Mouse (Mus musculus) midbrain, embryonic 10.5 days (tissue): ENCODE data around the gene Gm13102. TPM values are rescaled to one million over a fixed set of nuclear protein-coding genes. Genes with fewer than 3 reads are reported as not detected.
"Not testable (repeated sequence)": the region's sequence is repeated elsewhere in the genome, so short reads cannot be mapped to it uniquely, and the experiment has no call there.

ENCODE experiments used
- DNase-seq: peaks from one replicate; pipeline ENCODE4 v3.0.0-alpha.2; 2017; ENCODE audit warnings: low spot score
- H3K27ac ChIP-seq: fragments of 300-500 bp; sonication (generic); replicated peaks from 2 replicates; pipeline ENCODE4 v1.5.1; 2016; ENCODE audit warnings: mild to moderate bottlenecking
- H3K27me3 ChIP-seq: fragments of 300-500 bp; sonication (generic); 2 replicates; pipeline ENCODE4 v1.6.1; 2016; ENCODE audit warnings: low read depth, mild to moderate bottlenecking; ENCODE audit not compliant: poor library complexity, severe bottlenecking
- H3K36me3 ChIP-seq: fragments of 300-500 bp; sonication (generic); 2 replicates; pipeline ENCODE4 v1.6.1; 2016; ENCODE audit warnings: mild to moderate bottlenecking, moderate library complexity
- H3K4me1 ChIP-seq: fragments of 300-500 bp; sonication (generic); 2 replicates; pipeline ENCODE4 v1.6.1; 2016
- H3K4me3 ChIP-seq: fragments of 300-500 bp; sonication (generic); 2 replicates; pipeline ENCODE4 v1.5.1; 2016; ENCODE audit warnings: mild to moderate bottlenecking, moderate library complexity
- H3K9me3 ChIP-seq: fragments of 300-500 bp; sonication (generic); replicated peaks from 2 replicates; pipeline ENCODE4 v1.6.1; 2016; ENCODE audit warnings: mild to moderate bottlenecking
- WGBS: fragments of 180-500 bp; shearing (Covaris S2); methylation state at CpG from one replicate; pipeline ENCODE4 v1.1.7; 2016; 5-methylcytosine and 5-hydroxymethylcytosine counted together
- polyA plus RNA-seq: library from polyadenylated mRNA; unstranded; fragments of >200 nt; fragmentation: Nextera tagmentation; extraction: Ambion mirVana; gene quantifications from 2 replicates; pipeline ENCODE4 v1.2.1, GENCODE M21; 2016

Gene Gm13102
- polyA plus RNA-seq = not detected in 2 replicates

DNA sequence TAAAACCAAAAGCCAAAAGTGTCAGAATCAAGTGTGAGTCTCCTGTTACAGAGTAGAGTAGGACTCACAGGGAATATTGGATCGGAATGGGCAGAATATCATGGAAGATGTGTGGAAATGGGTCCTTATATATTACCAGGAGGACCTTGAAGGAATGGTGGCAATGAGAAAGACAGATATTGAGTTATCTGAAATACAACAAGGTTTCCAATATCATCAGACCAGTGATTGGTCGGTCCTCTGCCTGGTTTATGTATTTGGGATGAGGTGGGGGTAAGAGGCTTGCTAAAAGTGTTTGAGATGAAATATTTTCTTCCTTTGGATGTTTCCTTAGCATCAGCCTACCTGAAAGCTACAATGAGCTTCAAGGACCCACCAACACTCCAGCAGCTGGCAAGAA is at the start of gene Gm13102:
Gm13102 (plus strand) TSS at position 301 of the 400 bp plus-strand sequence.
- H3K36me3 ChIP-seq, H3K4me1 ChIP-seq, H3K27me3 ChIP-seq, DNase-seq, H3K9me3 ChIP-seq, H3K27ac ChIP-seq, H3K4me3 ChIP-seq: not testable (repeated sequence)
- WGBS = 100% methylated on average over 1 of the region's 2 CpGs

DNA sequence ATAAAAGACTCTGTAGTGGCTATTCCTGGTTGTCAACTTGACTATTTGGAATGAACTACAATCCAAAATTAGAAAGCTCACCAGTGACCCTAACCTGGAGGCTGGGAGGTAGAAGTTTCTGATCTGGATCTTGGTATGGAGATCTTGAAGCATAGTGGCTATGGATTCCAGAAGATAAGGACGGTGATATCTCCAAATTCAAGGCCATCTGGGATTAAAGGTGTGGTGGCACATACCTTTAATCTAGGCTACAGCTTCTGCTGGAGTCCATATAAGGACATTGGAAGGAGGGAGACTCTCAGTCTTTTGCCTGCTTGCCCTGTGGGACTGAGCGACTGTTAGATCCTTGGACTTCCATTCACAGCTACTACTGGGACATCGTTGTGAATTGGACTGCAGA is 47.4 kb upstream of the Gm13102 start, which contains the start of gene Pramel4:
Pramel4 (plus strand) TSS at position 301 of the 400 bp plus-strand sequence.
- not testable (repeated sequence) for H3K27ac ChIP-seq, H3K27me3 ChIP-seq, DNase-seq, H3K36me3 ChIP-seq, H3K4me1 ChIP-seq, H3K4me3 ChIP-seq
- 86% methylated on average over 3 of the region's 3 CpGs for WGBS
- peaks cover 17% of the 10 kb centered on the region; the same call in 1 of the 2 replicates for H3K9me3 ChIP-seq

Other genes with a start within 250 kb of the Gm13102 start
- not detected in 2 replicates for gene Pramef6, start 206.1 kb upstream of the Gm13102 start, polyA plus RNA-seq
- not detected in 2 replicates for gene Pramef25, start 155.5 kb upstream of the Gm13102 start, polyA plus RNA-seq
- gene Gm13101, start 139.5 kb upstream of the Gm13102 start, polyA plus RNA-seq = not detected in 2 replicates
- gene Pramef17, start 112.1 kb upstream of the Gm13102 start, polyA plus RNA-seq = not detected in 2 replicates
- not detected in 2 replicates for gene Pramel4, start 47.3 kb upstream of the Gm13102 start, polyA plus RNA-seq
- gene Oog3, start 56.2 kb downstream of the Gm13102 start, polyA plus RNA-seq = not detected in 2 replicates
- gene Oog2, start 84.2 kb downstream of the Gm13102 start, polyA plus RNA-seq = not detected in 2 replicates
- not detected in 2 replicates for gene C87977, start 106.8 kb downstream of the Gm13102 start, polyA plus RNA-seq
- gene Pramel5, start 174.0 kb downstream of the Gm13102 start, polyA plus RNA-seq = not detected in 2 replicates
- gene Gm13128, start 223.8 kb downstream of the Gm13102 start, polyA plus RNA-seq = not detected in 2 replicates